Mouse (Mus musculus) brain, embryonic 18.5 days (tissue): Measurements from ENCODE around the gene Gm5901.
"Not testable (repeated sequence)": the region's sequence is repeated elsewhere in the genome, so short reads cannot be mapped to it uniquely, and the experiment has no call there.

ENCODE experiments used
- DNase-seq: peaks from one replicate; pipeline ENCODE4 v3.0.0-alpha.2; 2012; ENCODE audit warnings: low read depth, low spot score

Gm5901 gene

GRCm38 (mm10) chr7:105404268-105404667, 29.4 kb downstream of the Gm5901 start, which contains the start of gene Cnga4:
Cnga4 (plus strand) TSS chr7:105404568.
- DNase-seq: no peak

- DNase-seq: no peak
Measured at GRCm38 (mm10) chr7:105406322-105406721, 31.5 kb downstream of the Gm5901 start.

GRCm38 (mm10) chr7:105411874-105412632, 37.2 kb downstream of the Gm5901 start:
- not testable (repeated sequence) for DNase-seq

GRCm38 (mm10) chr7:105414385-105414784, 39.5 kb downstream of the Gm5901 start:
- no peak for DNase-seq

- DNase-seq: no peak
Measured at GRCm38 (mm10) chr7:105416529-105416928, 41.7 kb downstream of the Gm5901 start.

GRCm38 (mm10) chr7:105418106-105418505, 43.3 kb downstream of the Gm5901 start:
- DNase-seq: no peak

- DNase-seq: no peak
Measured at GRCm38 (mm10) chr7:105420903-105421302, 46.1 kb downstream of the Gm5901 start.

GRCm38 (mm10) chr7:105424368-105424767, 49.5 kb downstream of the Gm5901 start:
- DNase-seq: no peak

GRCm38 (mm10) chr7:105425424-105426043, 50.7 kb downstream of the Gm5901 start, which contains the start of gene Cckbr:
Cckbr (plus strand) TSS chr7:105425731.
- no peak for DNase-seq

- no peak for DNase-seq
Measured at GRCm38 (mm10) chr7:105426051-105426450, 51.2 kb downstream of the Gm5901 start.
